Comparison of ENCODE assay signal across 21 mouse cellular contexts in the genomic region with DNA sequence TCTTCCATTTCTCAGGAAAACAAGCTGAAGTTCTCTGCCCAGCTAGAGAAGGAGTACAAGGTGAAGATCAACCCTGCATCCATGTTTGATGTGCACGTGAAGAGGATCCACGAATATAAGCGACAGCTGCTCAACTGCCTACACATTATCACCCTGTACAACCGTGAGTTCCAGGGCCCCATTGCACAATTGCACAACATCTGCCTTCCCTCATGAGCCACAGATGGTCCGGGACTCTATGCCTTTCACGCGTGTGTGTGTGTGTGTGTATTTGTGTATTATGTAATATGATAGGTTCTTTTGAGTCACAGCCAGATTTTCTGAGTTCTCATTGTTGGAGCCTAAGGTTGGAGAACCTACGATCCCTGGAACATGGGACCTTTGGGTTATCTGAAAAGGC. TPM values are rescaled to one million over a fixed set of nuclear protein-coding genes. Genes with fewer than 3 reads are reported as not detected.
DNase-seq lines count a peak whose midpoint lies in the region; ATAC-seq and TF ChIP-seq lines count a peak whose summit lies in the region.
"Had no signal": no experiment of that assay in that cellular context is flagged by ENCODE, and none has a peak within 500 bp of the region (broad histone marks: within the 10 kb centered on the region; RNA-seq: fewer than 3 reads in every experiment).

No protein-coding gene starts in this region.

- no peak overlapping the region for H3K4me2 ChIP-seq in midbrain, embryonic 15.5 days
- no peak overlapping the region for H3K4me2 ChIP-seq in midbrain, embryonic 16.5 days (ENCODE audit: low read length)
- H3K4me2 ChIP-seq: forebrain, embryonic 13.5 days; heart, embryonic 11.5 days; hindbrain, embryonic 12.5 days; hindbrain, embryonic 15.5 days had no signal

- 92% methylated on average over 8 of the region's 8 CpGs for WGBS in midbrain, embryonic 15.5 days
- 95% methylated on average over 8 of the region's 8 CpGs for WGBS in midbrain, embryonic 16.5 days

- H3K27ac ChIP-seq in layer of hippocampus, adult 2 months = peak overlapping the region; percentile 78
- H3K27ac ChIP-seq in midbrain, embryonic 15.5 days = no peak overlapping the region
- no peak overlapping the region for H3K27ac ChIP-seq in midbrain, embryonic 16.5 days (ENCODE audit: low read length)
- H3K27ac ChIP-seq: forebrain, embryonic 10.5 days; forebrain, embryonic 13.5 days; hindbrain, embryonic 12.5 days; hindbrain, embryonic 15.5 days had no signal

- no peak for TF ChIP-seq CTCF in layer of hippocampus, adult 2 months (conservative IDR thresholded peaks at IDR 0.05)

- no peaks in the 10 kb centered on the region for H3K27me3 ChIP-seq in midbrain, embryonic 15.5 days (replicated peaks)
- H3K27me3 ChIP-seq in midbrain, embryonic 16.5 days (ENCODE audit: control insufficient read depth, insufficient read depth, low read depth, low read length) = no peaks in the 10 kb centered on the region
- H3K27me3 ChIP-seq: forebrain, embryonic 13.5 days; hindbrain, embryonic 12.5 days; hindbrain, embryonic 15.5 days had no signal

- no peak overlapping the region for H3K9ac ChIP-seq in midbrain, embryonic 15.5 days
- H3K9ac ChIP-seq in midbrain, embryonic 16.5 days (ENCODE audit: low read depth, low read length) = no peak overlapping the region
- H3K9ac ChIP-seq: forebrain, embryonic 13.5 days; hindbrain, embryonic 12.5 days; hindbrain, embryonic 15.5 days had no signal

- H3K4me1 ChIP-seq in midbrain, embryonic 15.5 days = no peaks in the 10 kb centered on the region
- no peaks in the 10 kb centered on the region for H3K4me1 ChIP-seq in midbrain, embryonic 16.5 days (ENCODE audit: control insufficient read depth, insufficient read depth, low read length)
- H3K4me1 ChIP-seq: forebrain, embryonic 10.5 days; forebrain, embryonic 13.5 days; hindbrain, embryonic 12.5 days; hindbrain, embryonic 15.5 days had no signal

- H3K9me3 ChIP-seq in midbrain, embryonic 15.5 days = no peaks in the 10 kb centered on the region
- H3K9me3 ChIP-seq in midbrain, embryonic 16.5 days (replicated peaks; ENCODE audit: control insufficient read depth, low read length, poor library complexity, severe bottlenecking) = no peaks in the 10 kb centered on the region
- H3K9me3 ChIP-seq: forebrain, embryonic 10.5 days; forebrain, embryonic 13.5 days; hindbrain, embryonic 12.5 days; hindbrain, embryonic 15.5 days had no signal

- peak; percentile 63 for ATAC-seq in megakaryocyte progenitor cell, adult 5-6 weeks (replicated peaks; ENCODE audit: poor library complexity)
- no peak for ATAC-seq in midbrain, embryonic 15.5 days (replicated peaks)
- no peak for ATAC-seq in midbrain, embryonic 16.5 days
- ATAC-seq: activated CD4-positive, CD25-positive, alpha-beta regulatory T cell, adult 4 months; forebrain, embryonic 13.5 days; forebrain, embryonic 16.5 days had no signal

- H3K36me3 ChIP-seq in midbrain, embryonic 15.5 days (replicated peaks) = peaks cover 30% of the 10 kb centered on the region
- peaks cover 47% of the 10 kb centered on the region for H3K36me3 ChIP-seq in midbrain, embryonic 16.5 days (ENCODE audit: control insufficient read depth, insufficient read depth, low read length)

- peak in 1 of 2 experiments; percentile 49 for DNase-seq in layer of hippocampus, adult 2 months (ENCODE audit: low spot score in 2 of 2)
- DNase-seq in layer of hippocampus, postnatal 14 days (ENCODE audit: low spot score in 2 of 2) = no peak
- DNase-seq in brain, adult 2 months (ENCODE audit: low read depth, low spot score) = peak; percentile 61
- DNase-seq: adrenal gland, adult 8-10 months; adrenal gland, postnatal 25 days; cerebellum, adult 18-20 months; cerebellum, adult 9-10 months; cerebellum, postnatal 14 days; gastrocnemius, postnatal 10 days; gastrocnemius, postnatal 36 days; heart, adult 11 months had no signal

- no peak overlapping the region for H3K4me3 ChIP-seq in layer of hippocampus, adult 2 months
- no peak overlapping the region for H3K4me3 ChIP-seq in midbrain, embryonic 15.5 days
- H3K4me3 ChIP-seq in midbrain, embryonic 16.5 days (ENCODE audit: low read depth, low read length) = no peak overlapping the region
- H3K4me3 ChIP-seq: forebrain, embryonic 10.5 days; forebrain, embryonic 13.5 days; hindbrain, embryonic 12.5 days; hindbrain, embryonic 15.5 days had no signal

RNA-seq across cellular contexts. Expression of a gene that starts 34.2 kb away (rescaled TPM):
- total RNA-seq in layer of hippocampus, adult 2 months (2021) = 100 to 1,000 TPM; 203 to 212 TPM
- 100 to 1,000 TPM; 183 to 184 TPM for total RNA-seq in layer of hippocampus, postnatal 14 days (2021)
- total RNA-seq in megakaryocyte progenitor cell, adult 5-6 weeks (2015) = 8.5 and 8.7 TPM in 2 replicates
- total RNA-seq in megakaryocyte progenitor cell, adult 5-6 weeks (2017) = 24.0 and 33.9 TPM in 2 replicates
- 111 and 116 TPM in 2 replicates for polyA plus RNA-seq in midbrain, embryonic 15.5 days (2015; fragmentation: Nextera tagmentation; extraction: Ambion mirVana)
- polyA plus RNA-seq in midbrain, embryonic 16.5 days (2015; fragmentation: Nextera tagmentation; extraction: Ambion mirVana) = 108 and 133 TPM in 2 replicates

Comparison
In these comparisons a context has a peak if more than half of its experiments do, and no peak if none do; other contexts are left out.
1. RNA of a gene that starts 34.2 kb away (total RNA-seq): 203 to 212 TPM in layer of hippocampus, adult 2 months and 183 to 184 TPM in layer of hippocampus, postnatal 14 days; 8.5 to 33.9 TPM in megakaryocyte progenitor cell, adult 5-6 weeks; every median in the first group is over 4 times any median in the second.